Mouse (Mus musculus) naive thymus-derived CD4-positive, alpha-beta T cell, adult 2 months (primary cell): ENCODE data around the gene Gm13420.
"Not testable (repeated sequence)": the region's sequence is repeated elsewhere in the genome, so short reads cannot be mapped to it uniquely, and the experiment has no call there.

ENCODE experiments used
- DNase-seq: peaks from one replicate; pipeline ENCODE4 v3.0.0-alpha.2; 2011; ENCODE audit warnings: low read depth

Gene Gm13420

GRCm38 (mm10) chr2:29751497-29751896 lies at the start of gene Gm13420:
Gene Gm13420, minus strand, starts transcription at chr2:29751685.
- no peak for DNase-seq

GRCm38 (mm10) chr2:29792772-29793487 lies 41.4 kb upstream of the Gm13420 start:
- no peak for DNase-seq

DNA sequence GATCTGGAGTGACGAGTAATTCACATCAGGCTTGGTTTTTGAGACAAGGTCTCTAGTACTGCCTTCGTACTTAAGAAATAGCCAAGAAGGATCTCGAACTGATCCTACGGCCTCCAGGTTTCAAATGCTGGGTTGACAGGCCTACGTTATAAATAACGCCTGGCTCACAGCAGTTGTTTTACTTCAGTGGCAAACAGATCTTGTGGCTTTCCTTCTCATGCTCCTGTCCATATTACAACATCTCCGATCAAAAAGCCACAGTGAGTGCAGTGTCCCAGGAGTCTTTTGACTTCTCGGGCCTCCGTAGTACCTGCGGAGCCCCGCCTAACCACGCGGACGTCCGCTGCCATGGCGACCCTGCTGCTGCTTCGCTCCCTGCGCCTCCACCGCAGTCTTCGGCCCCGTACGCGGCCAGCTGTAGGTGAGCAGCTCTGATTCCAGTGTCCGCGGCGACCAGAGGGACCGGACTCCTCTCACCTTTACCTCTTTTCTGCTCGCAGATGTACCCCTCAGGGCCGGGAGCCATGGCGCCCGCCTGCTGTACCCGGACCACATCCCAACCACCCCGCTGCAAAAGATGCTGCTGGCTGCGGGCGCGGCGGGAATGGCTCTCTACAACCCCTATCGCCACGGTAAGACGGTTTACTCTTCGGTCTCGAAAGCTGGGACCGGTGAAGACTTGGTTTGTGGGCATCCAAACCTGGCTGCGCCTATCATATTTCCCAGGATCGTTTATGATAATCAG lies 36.6 kb upstream of the Gm13420 start, which contains the start of gene Trub2:
Gene Trub2, minus strand, starts transcription at position 566 of the 745 bp plus-strand sequence.
- peak; percentile 88 for DNase-seq

GRCm38 (mm10) chr2:29787104-29787917 lies 35.8 kb upstream of the Gm13420 start, which contains the start of gene Coq4:
Gene Coq4, plus strand, starts transcription at chr2:29787493.
- peak; percentile 95 for DNase-seq

DNA sequence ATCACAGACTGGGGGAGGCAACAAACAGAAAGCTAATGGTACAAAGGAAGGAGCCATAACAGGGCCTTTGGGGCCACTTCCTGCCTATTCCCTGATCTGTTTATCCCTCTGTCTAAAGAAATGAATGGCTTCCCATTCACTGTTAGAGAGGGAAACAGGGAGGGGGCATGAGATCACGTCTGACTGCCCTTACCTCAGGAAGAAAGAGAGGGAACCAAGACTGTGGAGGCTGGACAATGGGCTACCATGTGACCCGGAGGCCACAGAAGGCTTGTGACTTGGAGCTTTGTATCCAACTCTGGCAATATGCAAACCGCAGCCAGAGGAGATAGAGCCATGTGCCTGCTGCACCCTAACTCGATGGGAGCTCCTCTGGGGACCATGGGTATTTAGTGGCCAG lies 32.8 kb upstream of the Gm13420 start:
- no peak for DNase-seq

- not testable (repeated sequence) for DNase-seq
Observed at GRCm38 (mm10) chr2:29781256-29781655, 29.8 kb upstream of the Gm13420 start.

- no peak for DNase-seq
Observed at GRCm38 (mm10) chr2:29773323-29773722, 21.8 kb upstream of the Gm13420 start.

GRCm38 (mm10) chr2:29771611-29772461 lies 20.4 kb upstream of the Gm13420 start:
- DNase-seq: no peak

DNA sequence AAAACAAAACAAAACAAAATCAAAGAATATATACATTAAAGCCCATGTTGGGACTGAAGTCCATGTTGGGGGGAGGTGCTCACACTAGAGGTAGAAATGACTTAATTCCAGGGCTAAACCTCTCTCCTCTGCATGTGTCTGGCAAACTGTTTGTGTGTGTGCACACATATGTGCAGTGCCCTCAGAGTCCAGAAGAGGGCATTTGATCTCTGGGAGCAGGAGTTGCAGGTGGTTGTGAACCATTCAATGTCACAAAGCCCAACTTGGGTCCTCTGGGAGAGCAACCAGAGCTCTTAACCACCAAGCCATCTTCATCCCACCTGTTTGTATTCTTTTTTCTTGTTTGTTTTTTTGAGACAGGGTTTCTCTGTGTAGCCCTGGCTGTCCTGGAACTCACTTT lies 18.7 kb upstream of the Gm13420 start:
- no peak for DNase-seq

GRCm38 (mm10) chr2:29768901-29769300 lies 17.4 kb upstream of the Gm13420 start:
- no peak for DNase-seq

DNA sequence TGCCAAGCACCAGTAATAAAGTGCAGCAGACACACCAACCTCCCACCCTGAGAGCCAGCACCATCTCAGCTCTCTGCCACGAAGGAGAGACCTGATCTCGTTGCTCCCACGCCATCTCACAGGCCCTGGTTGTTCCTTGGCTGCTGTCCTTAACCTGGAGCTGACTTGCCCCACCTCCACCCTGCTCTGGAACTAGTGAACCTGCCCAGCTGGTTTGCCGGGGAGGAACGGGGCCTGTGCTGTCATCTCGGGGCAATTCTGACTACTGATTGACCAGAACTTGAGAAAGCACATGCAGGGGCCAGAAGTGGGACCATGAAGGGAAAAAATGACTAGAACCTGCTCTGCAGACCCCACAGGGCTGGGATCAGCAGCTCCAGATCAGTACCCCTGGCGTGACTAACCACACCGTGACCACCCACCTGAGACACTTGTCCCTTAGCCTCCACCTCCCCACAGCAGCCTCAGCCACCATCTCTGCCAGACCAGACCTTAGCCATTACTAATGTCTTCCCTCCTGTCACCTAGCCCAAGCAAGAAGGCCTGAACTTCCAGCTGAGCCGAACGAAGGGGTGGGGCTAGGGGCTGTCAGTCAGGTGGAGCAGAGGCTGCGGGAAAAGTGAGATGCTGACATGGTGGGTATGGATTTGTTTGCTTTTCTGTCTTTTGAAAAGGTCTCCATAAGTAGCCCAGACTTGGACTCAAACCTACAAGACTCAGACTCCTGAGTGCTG lies 16.7 kb upstream of the Gm13420 start:
- no peak for DNase-seq

GRCm38 (mm10) chr2:29764831-29765230 lies 13.3 kb upstream of the Gm13420 start:
- peak; percentile 73 for DNase-seq

DNA sequence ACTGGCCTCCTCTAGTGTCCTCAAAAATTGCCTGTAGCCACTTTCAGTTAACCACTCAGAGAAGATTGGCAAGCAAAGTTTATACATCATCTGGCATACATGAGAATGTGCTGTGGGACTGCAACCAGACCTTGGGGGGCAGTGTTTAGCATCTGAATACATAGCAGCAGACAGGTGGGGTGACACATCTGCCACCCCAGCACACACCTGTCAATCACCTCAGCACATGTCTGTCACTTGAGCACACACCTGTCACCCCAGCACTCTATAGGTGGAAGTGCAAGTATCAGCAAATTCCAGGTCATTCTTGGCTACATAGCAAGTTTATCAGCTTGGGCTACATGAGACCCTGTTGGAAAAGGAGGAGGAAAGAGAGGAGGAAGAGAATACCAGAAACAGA lies 4.2 kb upstream of the Gm13420 start:
- DNase-seq: no peak

DNA sequence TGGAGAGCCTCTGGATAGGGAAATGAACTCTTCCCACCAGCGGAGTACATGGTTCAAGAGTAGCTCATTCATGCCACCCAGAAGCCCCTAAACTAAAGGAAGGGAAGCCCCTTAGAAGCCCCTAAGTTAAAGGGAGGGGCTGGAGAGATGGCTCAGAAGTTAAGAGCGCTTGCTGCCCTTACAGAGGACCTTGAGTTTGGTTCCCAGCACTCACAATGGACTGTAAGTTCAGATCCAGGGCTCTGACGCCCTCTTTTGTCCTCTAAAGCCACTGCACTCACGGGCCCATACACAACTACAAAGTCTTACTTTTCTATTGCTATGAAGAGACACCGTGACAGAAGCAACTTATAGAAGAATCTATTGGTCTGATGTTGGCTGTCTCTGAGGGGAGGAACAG lies 912 bp upstream of the Gm13420 start:
- DNase-seq: no peak

GRCm38 (mm10) chr2:29748499-29748898 lies 3.0 kb downstream of the Gm13420 start:
- no peak for DNase-seq

DNA sequence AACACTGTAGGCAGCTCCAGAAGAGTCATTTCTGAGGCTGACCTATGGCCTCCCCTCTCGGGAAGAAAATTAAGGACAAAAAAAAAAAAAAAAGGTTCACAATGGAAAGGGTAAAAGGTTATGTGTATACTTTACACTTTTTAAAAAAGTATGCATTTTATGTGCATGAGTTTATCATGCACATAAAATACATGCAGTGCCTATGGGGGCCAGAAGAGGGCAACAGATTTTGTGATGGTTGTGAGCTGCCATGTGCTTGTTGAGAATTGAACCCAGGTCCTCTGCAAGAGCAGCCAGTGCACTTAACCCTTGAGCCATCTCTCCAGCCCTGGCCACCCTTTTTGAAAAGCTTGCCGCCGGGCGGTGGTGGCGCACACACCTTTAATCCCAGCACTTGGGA lies 3.6 kb downstream of the Gm13420 start:
- DNase-seq: peak; percentile 30

- no peak for DNase-seq
Observed at GRCm38 (mm10) chr2:29747188-29747782, 4.2 kb downstream of the Gm13420 start.

GRCm38 (mm10) chr2:29744256-29744655 lies 7.2 kb downstream of the Gm13420 start:
- DNase-seq: no peak

- DNase-seq: no peak
Observed at GRCm38 (mm10) chr2:29741207-29741606, 10.3 kb downstream of the Gm13420 start.

DNA sequence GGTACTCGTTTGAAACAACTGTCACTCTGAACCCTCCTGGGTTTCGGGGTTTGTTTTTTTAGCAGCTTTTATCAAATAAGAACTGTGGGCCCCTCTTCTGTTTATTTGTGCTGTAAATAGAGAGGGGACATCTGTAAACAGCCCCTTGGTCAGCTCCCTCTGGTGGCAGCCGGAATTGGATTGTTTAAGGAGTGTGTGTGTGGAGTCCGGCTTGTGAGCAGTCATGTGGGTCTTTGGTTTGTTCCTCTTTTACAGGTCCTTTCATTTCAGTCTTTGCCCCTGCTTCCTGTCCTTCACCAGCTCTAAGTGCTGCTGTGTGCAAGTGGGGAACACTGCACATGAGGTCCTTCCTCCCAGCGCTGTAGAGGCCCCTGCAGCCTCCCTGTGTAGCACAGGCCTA lies 12.1 kb downstream of the Gm13420 start:
- DNase-seq: no peak
